Mouse (Mus musculus): ENCODE measurements around the gene Dnpep. TPM values are rescaled to one million over a fixed set of nuclear protein-coding genes. Genes with fewer than 3 reads are reported as not detected.

Gene Dnpep
- total RNA-seq, 1 experiment from 2014 or later, result 92.5 TPM

- no peak for DNase-seq
These were observed 13.5 kb upstream of the Dnpep start for GRCm38 (mm10) chr1:75331271-75331670.

- no peak for DNase-seq
These were observed 9.7 kb upstream of the Dnpep start for GRCm38 (mm10) chr1:75327461-75327860.

- no peak for DNase-seq
These were observed 1.4 kb upstream of the Dnpep start for GRCm38 (mm10) chr1:75319166-75319565.

GRCm38 (mm10) chr1:75318736-75319135, 946 bp upstream of the Dnpep start:
- DNase-seq, result no peak

GRCm38 (mm10) chr1:75318301-75318700, 511 bp upstream of the Dnpep start:
- DNase-seq, result no peak

GRCm38 (mm10) chr1:75316861-75317240, 939 bp downstream of the Dnpep start:
- peak; percentile 92 for DNase-seq

GRCm38 (mm10) chr1:75315456-75316365, 2.1 kb downstream of the Dnpep start:
- no peak for DNase-seq

GRCm38 (mm10) chr1:75315011-75315410, 2.8 kb downstream of the Dnpep start:
- DNase-seq, result no peak

- peak; percentile 32 for DNase-seq
These were observed 6.1 kb downstream of the Dnpep start for GRCm38 (mm10) chr1:75311694-75312093.

GRCm38 (mm10) chr1:75304662-75305061, 13.1 kb downstream of the Dnpep start:
- no peak for DNase-seq

- no peak for DNase-seq
These were observed 23.5 kb downstream of the Dnpep start for GRCm38 (mm10) chr1:75294294-75294693.

GRCm38 (mm10) chr1:75293331-75293701, 24.5 kb downstream of the Dnpep start:
- no peak for DNase-seq

GRCm38 (mm10) chr1:75292476-75293330, 25.1 kb downstream of the Dnpep start:
- no peak for DNase-seq

- no peak for DNase-seq
These were observed 26.5 kb downstream of the Dnpep start for GRCm38 (mm10) chr1:75291321-75291720.

- no peak for DNase-seq
These were observed 27.2 kb downstream of the Dnpep start for GRCm38 (mm10) chr1:75290582-75290981.

GRCm38 (mm10) chr1:75289888-75290431, 27.8 kb downstream of the Dnpep start:
- no peak for DNase-seq

- DNase-seq, result no peak
These were observed 28.4 kb downstream of the Dnpep start for GRCm38 (mm10) chr1:75289376-75289775.

- DNase-seq, result no peak
These were observed 32.9 kb downstream of the Dnpep start for GRCm38 (mm10) chr1:75284911-75285310.

GRCm38 (mm10) chr1:75283017-75283416, 34.8 kb downstream of the Dnpep start:
- no peak for DNase-seq

- DNase-seq, result no peak
These were observed 39.6 kb downstream of the Dnpep start, which contains the start of gene Resp18 for GRCm38 (mm10) chr1:75278228-75278627. Gene Resp18 (minus strand): TSS chr1:75278415.

- DNase-seq, result peak; percentile 81
These were observed 40.3 kb downstream of the Dnpep start for GRCm38 (mm10) chr1:75277195-75278188.
